Mouse (Mus musculus): Measurements from ENCODE around the gene Creld1. TPM values are rescaled to one million over a fixed set of nuclear protein-coding genes. Genes with fewer than 3 reads are reported as not detected.

The Creld1 gene
- polyA plus RNA-seq, 1 experiment = 30.4 TPM

DNA sequence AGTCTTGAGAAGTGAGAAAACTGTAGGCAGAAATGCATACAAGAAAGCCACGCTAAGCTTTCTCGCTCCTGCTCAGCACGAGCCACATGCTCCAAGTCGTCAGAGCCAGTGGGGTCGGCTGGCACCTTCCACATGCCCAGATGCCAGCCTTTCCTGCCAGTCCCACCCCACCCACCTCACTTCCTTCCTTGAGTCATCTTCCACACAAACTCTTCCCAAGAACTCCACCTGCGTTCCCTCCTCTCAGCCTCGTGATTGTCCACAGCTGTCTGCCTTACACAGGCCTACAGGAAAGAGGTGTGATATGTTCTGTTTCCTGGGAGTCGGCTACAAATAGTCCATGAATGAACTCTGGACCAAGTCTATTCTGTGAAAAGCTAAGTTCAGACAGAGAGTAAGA, 40.3 kb downstream of the Creld1 start:
- DNase-seq = no peak
- Histone ChIP-seq H3K4me3 (replicated peaks; ENCODE audit: extremely low read depth, low read depth, low read length) (no peak overlapping the region), H3K4me1 (ENCODE audit: control insufficient read depth, insufficient read depth, low read length) (no peaks in the 10 kb centered on the region)
- TF ChIP-seq POLR2A (IDR thresholded peaks at IDR 0.05; ENCODE audit: borderline replicate concordance, extremely low read depth, low read depth, low read length) (no peak), CTCF (IDR thresholded peaks at IDR 0.05; ENCODE audit: insufficient read depth, low read length) (no peak)
- 54% methylated on average over 8 of the region's 8 CpGs for WGBS

DNA sequence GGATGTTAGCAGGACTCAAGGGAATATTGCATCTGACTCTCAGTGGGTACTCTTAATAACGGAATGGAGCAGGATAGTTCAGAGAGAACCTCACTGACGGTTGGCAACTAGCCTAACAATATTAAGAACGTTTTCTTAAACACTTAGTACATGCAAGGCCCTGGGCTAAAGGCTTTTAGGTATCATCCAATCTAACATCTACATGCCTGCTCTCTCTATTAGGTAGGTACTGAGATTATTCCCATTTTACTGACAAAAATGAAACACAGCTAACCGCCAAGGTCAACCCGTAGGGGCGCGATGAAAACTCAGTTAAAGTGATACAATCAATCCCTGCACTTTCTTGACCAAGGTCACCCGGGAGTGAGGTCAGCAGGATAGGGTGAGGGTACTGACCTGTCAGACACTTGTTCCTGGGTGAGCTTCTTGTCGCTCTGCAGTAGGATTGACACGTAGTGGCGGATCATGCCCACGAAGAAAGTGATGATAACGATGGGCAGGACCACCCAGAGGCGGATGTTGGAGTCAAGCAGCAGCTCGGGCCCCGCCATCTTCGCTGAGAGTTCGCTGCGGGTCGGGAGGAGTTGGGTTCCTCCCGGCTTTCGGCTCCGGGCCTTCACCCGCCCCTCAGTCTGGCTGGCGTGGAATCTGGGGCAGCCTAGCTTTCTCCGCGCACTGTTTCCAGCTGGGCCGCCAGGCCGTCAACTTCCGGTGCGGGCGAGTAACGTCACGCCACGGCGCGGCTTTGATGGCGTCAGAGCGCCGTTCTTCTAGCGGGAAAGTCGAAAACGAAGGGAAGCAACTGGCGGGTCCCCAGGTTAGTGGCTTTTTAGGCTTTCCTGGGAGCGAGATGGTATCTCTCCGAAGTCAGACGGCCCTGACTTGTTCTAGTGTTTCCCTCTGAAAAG, 48.1 kb downstream of the Creld1 start, which contains the start of the genes Emc3 and Fancd2:
Gene Emc3 (minus strand): TSS at position 721 of the 908 bp plus-strand sequence.
Gene Fancd2 (plus strand): TSS at position 751 of the 908 bp plus-strand sequence.
- under 1% methylated on average over 47 of the region's 47 CpGs for WGBS
- no peak for TF ChIP-seq CTCF (IDR thresholded peaks at IDR 0.05; ENCODE audit: insufficient read depth, low read length)
- peak; percentile 70; the same call in 1 of the 2 replicates for TF ChIP-seq POLR2A (IDR thresholded peaks at IDR 0.05; ENCODE audit: borderline replicate concordance, extremely low read depth, low read depth, low read length)
- Histone ChIP-seq H3K4me3 (replicated peaks; ENCODE audit: extremely low read depth, low read depth, low read length) (peak within 1 kb of the TSS; percentile 80), H3K4me1 (ENCODE audit: control insufficient read depth, insufficient read depth, low read length) (peaks cover 7% of the 10 kb centered on the region)
- peak; percentile 97 for DNase-seq

DNA sequence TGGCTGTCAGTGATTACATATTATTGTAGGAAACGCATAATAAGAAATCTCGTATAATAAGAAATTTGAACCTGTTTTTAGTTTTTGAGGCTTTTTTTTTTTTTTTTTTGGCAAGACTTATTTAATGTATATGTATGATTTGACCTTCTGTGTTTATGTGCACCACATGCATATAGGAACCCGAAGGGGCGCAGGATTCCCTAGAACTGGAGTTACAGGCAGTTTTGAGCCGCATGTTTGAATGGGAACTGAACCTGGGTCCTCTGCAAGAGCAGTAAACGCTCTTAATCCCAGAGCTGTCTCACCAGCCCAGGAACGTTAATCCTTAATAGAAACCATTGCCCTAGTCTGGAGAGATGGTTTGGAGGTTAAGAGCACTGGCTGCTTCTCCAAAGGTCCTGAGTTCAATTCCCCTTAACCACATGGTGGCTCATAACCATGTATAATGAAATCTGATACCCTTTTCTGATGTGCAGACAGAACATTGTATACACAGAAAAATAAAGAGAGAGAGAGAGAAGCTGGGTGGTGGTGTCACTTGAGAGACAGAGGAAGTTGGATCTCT, 48.8 kb downstream of the Creld1 start:
- peak overlapping the region; percentile 80 for H3K4me3 ChIP-seq (replicated peaks; ENCODE audit: extremely low read depth, low read depth, low read length)
- H3K4me1 ChIP-seq (ENCODE audit: control insufficient read depth, insufficient read depth, low read length) = peaks cover 7% of the 10 kb centered on the region
- WGBS = 6% methylated on average over 7 of the region's 7 CpGs
- TF ChIP-seq POLR2A (IDR thresholded peaks at IDR 0.05; ENCODE audit: borderline replicate concordance, extremely low read depth, low read depth, low read length) (no peak), CTCF (IDR thresholded peaks at IDR 0.05; ENCODE audit: insufficient read depth, low read length) (no peak)
- DNase-seq = no peak

DNA sequence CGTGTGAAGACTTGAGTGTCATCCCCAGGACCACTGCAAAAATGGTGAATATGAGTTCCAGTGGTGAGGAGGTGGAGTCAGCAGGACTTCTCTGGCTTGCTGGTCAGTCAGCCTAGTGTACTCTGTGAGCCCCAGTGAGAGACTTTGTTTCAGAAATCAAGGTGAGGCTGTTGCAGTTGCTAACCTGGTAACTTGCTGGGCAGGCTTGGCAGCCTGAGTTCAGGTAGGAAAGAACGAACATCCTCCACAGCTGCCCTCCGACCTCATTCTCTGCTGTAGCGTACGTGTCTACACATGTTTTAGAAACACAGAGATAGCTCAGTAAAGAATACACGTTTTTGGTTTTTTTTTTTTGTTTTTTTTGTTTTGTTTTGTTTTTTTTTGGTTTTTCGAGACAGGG, 51.8 kb downstream of the Creld1 start:
- WGBS = 80% methylated on average over 7 of the region's 7 CpGs

DNA sequence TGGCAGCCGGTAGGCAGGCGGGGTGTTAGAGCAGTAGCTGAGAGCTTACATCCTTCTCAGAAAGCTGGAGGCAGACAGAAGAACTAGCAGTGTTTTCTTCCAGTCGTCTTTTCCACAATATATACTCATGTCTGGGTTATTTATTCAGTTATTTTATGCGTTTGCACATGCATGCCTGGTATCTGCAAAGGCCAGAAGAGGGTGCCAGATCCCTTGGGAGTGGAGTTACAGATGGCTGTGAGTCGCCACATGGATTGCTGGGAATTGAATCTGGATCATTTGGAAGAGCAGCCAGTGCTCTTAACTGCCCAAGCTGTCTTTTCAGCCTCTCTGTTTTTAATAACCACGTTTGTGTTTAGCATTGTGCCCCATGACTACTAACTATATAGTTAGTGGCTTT, 58.5 kb downstream of the Creld1 start:
- 86% methylated on average over 6 of the region's 6 CpGs for whole genome bisulfite sequencing
- Histone ChIP-seq H3K4me3 (replicated peaks; ENCODE audit: extremely low read depth, low read depth, low read length) (no peak overlapping the region), H3K4me1 (ENCODE audit: control insufficient read depth, insufficient read depth, low read length) (no peaks in the 10 kb centered on the region)
- DNase-seq = no peak
- no peak for TF ChIP-seq POLR2A (IDR thresholded peaks at IDR 0.05; ENCODE audit: borderline replicate concordance, extremely low read depth, low read depth, low read length)
- TF ChIP-seq CTCF (IDR thresholded peaks at IDR 0.05; ENCODE audit: insufficient read depth, low read length) = no peak

More for the DNA sequence above, 51.8 kb downstream of the Creld1 start:
- Histone ChIP-seq H3K4me1 (ENCODE audit: control insufficient read depth, insufficient read depth, low read length) (peaks cover 4% of the 10 kb centered on the region), H3K4me3 (replicated peaks; ENCODE audit: extremely low read depth, low read depth, low read length) (no peak overlapping the region)
- no peak for DNase-seq
- TF ChIP-seq POLR2A (IDR thresholded peaks at IDR 0.05; ENCODE audit: borderline replicate concordance, extremely low read depth, low read depth, low read length) (no peak), CTCF (IDR thresholded peaks at IDR 0.05; ENCODE audit: insufficient read depth, low read length) (no peak)

Other genes with a start within 250 kb of the Creld1 start
- 43.5 and 45.5 TPM in 2 replicates for gene Mtmr14, start 245.5 kb upstream of the Creld1 start, polyA plus RNA-seq (2012; rRNA removed)
- gene Cpne9, start 201.0 kb upstream of the Creld1 start, polyA plus RNA-seq (2012; rRNA removed) = 0.06 TPM in 1 of 2 replicates, not detected in the other
- 20.2 and 21.3 TPM in 2 replicates for gene Brpf1, start 176.2 kb upstream of the Creld1 start, polyA plus RNA-seq (2012; rRNA removed)
- 18.9 and 23.9 TPM in 2 replicates for gene Ogg1, start 156.3 kb upstream of the Creld1 start, polyA plus RNA-seq (2012; rRNA removed)
- gene Camk1, start 139.3 kb upstream of the Creld1 start, polyA plus RNA-seq (2012; rRNA removed) = 69.2 and 84.4 TPM in 2 replicates
- gene Tada3, start 105.4 kb upstream of the Creld1 start, polyA plus RNA-seq (2012; rRNA removed) = 25.7 and 26.9 TPM in 2 replicates
- gene Arpc4, start 105.2 kb upstream of the Creld1 start, polyA plus RNA-seq (2012; rRNA removed) = 62.3 and 67.0 TPM in 2 replicates
- 23.1 and 25.5 TPM in 2 replicates for gene Ttll3, start 94.0 kb upstream of the Creld1 start, polyA plus RNA-seq (2012; rRNA removed)
- 43.1 and 44.9 TPM in 2 replicates for gene Rpusd3, start 64.0 kb upstream of the Creld1 start, polyA plus RNA-seq (2012; rRNA removed)
- gene Cidec, start 47.5 kb upstream of the Creld1 start, polyA plus RNA-seq (2012; rRNA removed) = 56.9 and 133 TPM in 2 replicates
- 39.0 and 48.0 TPM in 2 replicates for gene Jagn1, start 40.7 kb upstream of the Creld1 start, polyA plus RNA-seq (2012; rRNA removed)
- 57.2 and 62.4 TPM in 2 replicates for gene Il17re, start 24.8 kb upstream of the Creld1 start, polyA plus RNA-seq (2012; rRNA removed)
- 75.5 and 100.0 TPM in 2 replicates for gene Il17rc, start 11.9 kb upstream of the Creld1 start, polyA plus RNA-seq (2012; rRNA removed)
- 0.24 and 0.27 TPM in 2 replicates for gene Prrt3, start 18.6 kb downstream of the Creld1 start, polyA plus RNA-seq (2012; rRNA removed)
- gene Emc3, start 48.4 kb downstream of the Creld1 start, polyA plus RNA-seq (2012; rRNA removed) = 42.0 and 51.5 TPM in 2 replicates
- 0.75 and 1.2 TPM in 2 replicates for gene Fancd2, start 48.4 kb downstream of the Creld1 start, polyA plus RNA-seq (2012; rRNA removed)
- gene Fancd2os, start 117.4 kb downstream of the Creld1 start, polyA plus RNA-seq (2012; rRNA removed) = not detected in 2 replicates
- 101 and 184 TPM in 2 replicates for gene Brk1, start 121.5 kb downstream of the Creld1 start, polyA plus RNA-seq (2012; rRNA removed)
- gene Vhl, start 140.7 kb downstream of the Creld1 start, polyA plus RNA-seq (2012; rRNA removed) = 16.5 and 25.9 TPM in 2 replicates
- 48.8 and 53.8 TPM in 2 replicates for gene Irak2, start 155.2 kb downstream of the Creld1 start, polyA plus RNA-seq (2012; rRNA removed)
- gene Tatdn2, start 213.8 kb downstream of the Creld1 start, polyA plus RNA-seq (2012; rRNA removed) = 21.0 and 24.5 TPM in 2 replicates
- gene Ghrl, start 236.6 kb downstream of the Creld1 start, polyA plus RNA-seq (2012; rRNA removed) = 1.8 and 2.0 TPM in 2 replicates